Mouse (Mus musculus) CH12.LX (cell line): Measurements from ENCODE around the gene Slc6a4. TPM values are rescaled to one million over a fixed set of nuclear protein-coding genes. Genes with fewer than 3 reads are reported as not detected.

ENCODE experiments used
- DNase-seq: peaks from one replicate; pipeline ENCODE4 v3.0.0-alpha.2; 2013; ENCODE audit errors: extremely low read depth
- H3K27ac ChIP-seq: 2 replicates; pipeline ENCODE4 v1.5.1; 2012; ENCODE audit warnings: low read depth, mild to moderate bottlenecking, control low read depth, moderate library complexity; ENCODE audit not compliant: insufficient read depth
- H3K27me3 ChIP-seq: replicated peaks from 2 replicates; pipeline ENCODE3; 2012; ENCODE audit warnings: inconsistent platforms
- H3K36me3 ChIP-seq, 2 experiments: replicated peaks in 1 of 2; 2 replicates each; pipeline versions ENCODE3 to v1.6.1; 2012; ENCODE audit warnings: inconsistent platforms in 1 of 2, low read length in 1 of 2, mild to moderate bottlenecking in 1 of 2, mixed read lengths in 1 of 2, moderate library complexity in 1 of 2; ENCODE audit not compliant: control insufficient read depth in 1 of 2, insufficient read depth in 1 of 2
- H3K4me1 ChIP-seq, 2 experiments: 2 replicates each; pipeline ENCODE4 v1.6.1; 2012; ENCODE audit warnings: inconsistent platforms in 1 of 2, moderate library complexity in 1 of 2; ENCODE audit not compliant: insufficient read depth in 2 of 2, control insufficient read depth in 1 of 2
- H3K4me2 ChIP-seq: 2 replicates; pipeline ENCODE4 v1.6.1; 2012; ENCODE audit warnings: low read depth, mild to moderate bottlenecking, control low read depth; ENCODE audit not compliant: poor library complexity, insufficient read depth, severe bottlenecking
- H3K4me3 ChIP-seq, 3 experiments: fragments of 150-350 bp in 1 of 3; sonication (generic) in 1 of 3; replicated peaks in 1 of 3; 2 replicates each; pipeline versions ENCODE3 to v1.5.1; 2011 to 2012; ENCODE audit warnings: low read depth in 2 of 3, low read length in 2 of 3, mild to moderate bottlenecking in 2 of 3, moderate library complexity in 2 of 3, control low read depth in 1 of 3, improper control_type of control experiment in 1 of 3, inconsistent platforms in 1 of 3, mixed read lengths in 1 of 3; ENCODE audit not compliant: poor library complexity in 1 of 3
- H3K79me2 ChIP-seq: replicated peaks from 2 replicates; pipeline ENCODE4 v1.6.1; 2012; ENCODE audit warnings: mild to moderate bottlenecking, moderate library complexity; ENCODE audit not compliant: control insufficient read depth, poor library complexity, insufficient read depth, severe bottlenecking; ENCODE audit errors: extremely low read depth
- H3K9ac ChIP-seq: 2 replicates; pipeline ENCODE4 v1.6.1; 2012; ENCODE audit warnings: low read depth, mild to moderate bottlenecking, control low read depth, moderate library complexity; ENCODE audit not compliant: insufficient read depth
- H3K9me3 ChIP-seq: replicated peaks from 2 replicates; pipeline ENCODE3; 2012; ENCODE audit warnings: low read length, inconsistent platforms, mixed read lengths
- BHLHE40 ChIP-seq: IDR thresholded peaks from 2 replicates; pipeline ENCODE4 v1.6.1; 2011; ENCODE audit warnings: mild to moderate bottlenecking, low read depth, low read length, improper control_type of control experiment
- CHD1 ChIP-seq: IDR thresholded peaks from 2 replicates; pipeline ENCODE4 v1.6.1; 2012; ENCODE audit warnings: low read depth, low read length, improper control_type of control experiment, inconsistent platforms
- ELF1 ChIP-seq: IDR thresholded peaks from 2 replicates; pipeline ENCODE4 v1.6.1; 2014; ENCODE audit warnings: low read depth, mild to moderate bottlenecking, inconsistent platforms, low read length, improper control_type of control experiment
- GABPA ChIP-seq: IDR thresholded peaks from 2 replicates; pipeline ENCODE4 v1.6.1; 2012; ENCODE audit warnings: low read depth, low read length, improper control_type of control experiment, inconsistent platforms; ENCODE audit not compliant: insufficient replicate concordance
- HCFC1 ChIP-seq: IDR thresholded peaks from 2 replicates; pipeline ENCODE4 v1.6.1; 2012; ENCODE audit warnings: low read depth, mild to moderate bottlenecking, inconsistent platforms, low read length, improper control_type of control experiment
- JUN ChIP-seq: IDR thresholded peaks from 2 replicates; pipeline ENCODE4 v1.6.1; 2011; ENCODE audit warnings: low read depth, mild to moderate bottlenecking, low read length, improper control_type of control experiment, moderate library complexity; ENCODE audit not compliant: insufficient read depth
- MAZ ChIP-seq: IDR thresholded peaks from 2 replicates; pipeline ENCODE4 v1.6.1; 2012; ENCODE audit warnings: low read depth, mild to moderate bottlenecking, inconsistent platforms, low read length, improper control_type of control experiment, moderate library complexity
- MEF2A ChIP-seq: IDR thresholded peaks from 2 replicates; pipeline ENCODE4 v1.6.1; 2014; ENCODE audit warnings: low read depth, mild to moderate bottlenecking, inconsistent platforms, low read length, improper control_type of control experiment, borderline replicate concordance
- NELFE ChIP-seq: IDR thresholded peaks from 2 replicates; pipeline ENCODE4 v1.6.1; 2011; ENCODE audit warnings: low read depth, low read length, improper control_type of control experiment
- POLR2A ChIP-seq: IDR thresholded peaks from 2 replicates; pipeline ENCODE4 v1.6.1; 2011; ENCODE audit warnings: low read depth, mild to moderate bottlenecking, improper control_type of control experiment, low read length
- POLR2AphosphoS2 ChIP-seq: IDR thresholded peaks from 2 replicates; pipeline ENCODE4 v1.6.1; 2011; ENCODE audit warnings: low read depth, low read length, improper control_type of control experiment
- RCOR1 ChIP-seq: conservative IDR thresholded peaks from 2 replicates; pipeline ENCODE4 v1.6.1; 2012; ENCODE audit warnings: low read depth, mild to moderate bottlenecking, inconsistent platforms, low read length, improper control_type of control experiment
- USF1 ChIP-seq: IDR thresholded peaks from 2 replicates; pipeline ENCODE4 v1.6.1; 2014; ENCODE audit warnings: low read depth, mild to moderate bottlenecking, inconsistent platforms, low read length, improper control_type of control experiment
- USF2 ChIP-seq: conservative IDR thresholded peaks from 2 replicates; pipeline ENCODE4 v1.6.1; 2011; ENCODE audit warnings: low read depth, low read length, improper control_type of control experiment
- ZC3H11A ChIP-seq: IDR thresholded peaks from 2 replicates; pipeline ENCODE4 v1.6.1; 2012; ENCODE audit warnings: low read depth, mild to moderate bottlenecking, inconsistent platforms, low read length, improper control_type of control experiment
- dilution Hi-C: fragments of 300-500 bp; cut with MboI; formaldehyde crosslinking; loops from 2 replicates; pipeline ENCODE4 v1.14.3; 2020; ENCODE audit warnings: low sequenced_read_pairs; ENCODE audit not compliant: extremely low pct_unique_long_range_greater_than_20kb, extremely low pct_ligation_motif_present
- in situ Hi-C: fragments of 300-500 bp; cut with MboI; formaldehyde crosslinking; loops from 3 replicates; pipeline ENCODE4 v1.14.3; 2019; ENCODE audit warnings: low sequenced_read_pairs, low pct_ligation_motif_present, low pct_unique_long_range_greater_than_20kb, mixed read lengths
- polyA plus RNA-seq: library from polyadenylated mRNA; unstranded; fragments of >175 nt; gene quantifications from 2 replicates; pipeline ENCODE4 v1.2.1, GENCODE M21; 2012; ENCODE audit warnings: low read depth; ENCODE audit not compliant: insufficient read length
- total RNA-seq, 2 experiments: library from RNA; depleted of rRNA; stranded (reverse); fragments of 300-350 nt in 1 of 2; fragments of >200 nt in 1 of 2; gene quantifications; 2 replicates each; pipeline ENCODE4 v1.2.3; 2012 to 2014

The Slc6a4 gene
- total and polyA plus RNA-seq, 3 experiments, result not detected

DNA sequence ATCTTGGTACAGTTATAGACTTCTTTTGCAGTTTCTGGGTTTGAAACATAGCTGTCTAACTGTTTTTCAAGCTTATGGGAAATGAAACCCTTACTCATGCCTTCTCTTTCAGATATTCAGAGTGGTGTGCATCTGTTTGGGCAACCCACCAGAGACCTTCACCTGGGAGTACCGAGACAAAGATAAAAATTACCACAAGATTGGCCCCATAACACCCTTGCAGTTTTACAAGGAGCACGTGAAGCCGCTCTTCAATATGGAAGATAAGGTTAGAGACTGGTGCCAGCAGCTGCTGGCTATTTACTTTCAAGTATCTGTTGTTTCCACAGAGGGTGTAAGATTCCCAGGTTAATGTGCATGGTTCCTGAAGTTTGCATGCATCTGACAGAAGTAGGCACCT, 32.7 kb upstream of the Slc6a4 start:
- H3K79me2 ChIP-seq, result no peaks in the 10 kb centered on the region
- no peak overlapping the region for H3K27ac ChIP-seq

GRCm38 (mm10) chr11:76970328-76970727, 28.1 kb upstream of the Slc6a4 start:
- no peak overlapping the region for H3K9ac ChIP-seq
- in situ Hi-C loops (no loop called here), dilution Hi-C loops (no loop called here)
- H3K79me2 ChIP-seq, result no peaks in the 10 kb centered on the region
- peaks cover 0 to 5% of the 10 kb centered on the region in 2 experiments; a peak in 1 of 4 replicates for H3K4me1 ChIP-seq
- no peak overlapping the region for H3K4me2 ChIP-seq
- H3K27me3 ChIP-seq, result no peaks in the 10 kb centered on the region
- TF ChIP-seq ELF1 (no peak), BHLHE40 (no peak), NELFE (no peak), POLR2AphosphoS2 (no peak), HCFC1 (no peak), GABPA (no peak), USF1 (no peak), USF2 (no peak), RCOR1 (no peak), CHD1 (no peak), MAZ (no peak), JUN (no peak), MEF2A (no peak), POLR2A (no peak), ZC3H11A (no peak)
- H3K27ac ChIP-seq, result no peak overlapping the region
- DNase-seq, result no peak
- no peak overlapping the region for H3K4me3 ChIP-seq
- peaks cover 7% of the 10 kb centered on the region for H3K9me3 ChIP-seq
- peaks cover 79 to 95% of the 10 kb centered on the region in 2 experiments for H3K36me3 ChIP-seq

More for the DNA sequence above, 32.7 kb upstream of the Slc6a4 start:
- Histone ChIP-seq H3K4me1 (peaks cover 0 to 6% of the 10 kb centered on the region in 2 experiments; a peak in 1 of 4 replicates), H3K36me3 (peaks cover 70 to 93% of the 10 kb centered on the region in 2 experiments), H3K9ac (no peak overlapping the region), H3K27me3 (no peaks in the 10 kb centered on the region), H3K9me3 (no peaks in the 10 kb centered on the region), H3K4me3 (no peak overlapping the region), H3K4me2 (no peak overlapping the region)
- DNase-seq, result no peak
- dilution Hi-C loops, result no loop called here
- in situ Hi-C loops, result no loop called here
- TF ChIP-seq JUN (no peak), BHLHE40 (0 out of 2 replicates have a peak, but pooled peaks have one; percentile 6)
